Mouse (Mus musculus) limb, embryonic 11.5 days (tissue): ENCODE data around the gene Ramp3. TPM values are rescaled to one million over a fixed set of nuclear protein-coding genes. Genes with fewer than 3 reads are reported as not detected.

ENCODE experiments used
- ATAC-seq: fragments of 200-750 bp; cut with Nextera tagmentation; 2 replicates; pipeline ENCODE4 v1.8.0; 2017; ENCODE audit warnings: low read depth; ENCODE audit not compliant: insufficient number of reproducible peaks, low FRiP score, low TSS enrichment
- DNase-seq: peaks from one replicate; pipeline ENCODE4 v3.0.0-alpha.2; 2015; ENCODE audit warnings: low spot score
- H3K27ac ChIP-seq: fragments of 300-500 bp; sonication (generic); replicated peaks from 2 replicates; pipeline ENCODE4 v1.5.1; 2014; ENCODE audit warnings: low read depth, mild to moderate bottlenecking, low read length
- H3K27me3 ChIP-seq: fragments of 300-500 bp; sonication (generic); 2 replicates; pipeline ENCODE4 v1.6.1; 2014; ENCODE audit warnings: mild to moderate bottlenecking, low read length, mixed read lengths; ENCODE audit not compliant: control insufficient read depth, insufficient read depth
- H3K36me3 ChIP-seq: fragments of 300-500 bp; sonication (generic); 2 replicates; pipeline ENCODE4 v1.6.1; 2014; ENCODE audit warnings: mild to moderate bottlenecking, low read length, moderate library complexity, mixed read lengths; ENCODE audit not compliant: control insufficient read depth, insufficient read depth
- H3K4me1 ChIP-seq: fragments of 300-500 bp; sonication (generic); 2 replicates; pipeline ENCODE4 v1.6.1; 2014; ENCODE audit warnings: low read length, mixed read lengths; ENCODE audit not compliant: control insufficient read depth, insufficient read depth
- H3K4me2 ChIP-seq: fragments of 300-500 bp; sonication (generic); 2 replicates; pipeline ENCODE4 v1.6.1; 2014; ENCODE audit warnings: low read depth, mild to moderate bottlenecking, moderate library complexity; ENCODE audit not compliant: severe bottlenecking
- H3K4me3 ChIP-seq: fragments of 300-500 bp; sonication (generic); 2 replicates; pipeline ENCODE4 v1.5.1; 2014; ENCODE audit warnings: low read depth, low read length
- H3K9ac ChIP-seq: fragments of 300-500 bp; sonication (generic); 2 replicates; pipeline ENCODE4 v1.6.1; 2014; ENCODE audit warnings: mild to moderate bottlenecking, low read length
- H3K9me3 ChIP-seq: fragments of 300-500 bp; sonication (generic); 2 replicates; pipeline ENCODE4 v1.6.1; 2016; ENCODE audit warnings: low read length; ENCODE audit not compliant: control insufficient read depth
- WGBS: fragments of 180-500 bp; shearing (Covaris S2); extraction: QIAGEN DNeasy Blood & Tissue Kit; methylation state at CpG from one replicate; pipeline ENCODE4 v1.1.7; 2014; 5-methylcytosine and 5-hydroxymethylcytosine counted together
- polyA plus RNA-seq: library from polyadenylated mRNA; unstranded; fragments of >200 nt; fragmentation: Nextera tagmentation; extraction: Ambion mirVana; gene quantifications from 2 replicates; pipeline ENCODE4 v1.2.1, GENCODE M21; 2014

Gene Ramp3
- polyA plus RNA-seq, 1 experiment from 2014 or later: 2.1 TPM

- no peaks in the 10 kb centered on the region for H3K9me3 ChIP-seq
- ATAC-seq (no peak), DNase-seq (no peak)
- no peaks in the 10 kb centered on the region for H3K36me3 ChIP-seq
- no peak overlapping the region for H3K4me3 ChIP-seq
- no peaks in the 10 kb centered on the region for H3K4me1 ChIP-seq
- H3K27me3 ChIP-seq: no peaks in the 10 kb centered on the region
- WGBS: 92% methylated on average over 5 of the region's 5 CpGs
- no peak overlapping the region for H3K27ac ChIP-seq
- no peak overlapping the region for H3K9ac ChIP-seq
- no peak overlapping the region for H3K4me2 ChIP-seq
Observed at GRCm38 (mm10) chr11:6720746-6721145, 62.4 kb downstream of the Ramp3 start.

- H3K9ac ChIP-seq: no peak overlapping the region
- H3K36me3 ChIP-seq: no peaks in the 10 kb centered on the region
- no peak overlapping the region for H3K4me2 ChIP-seq
- H3K27ac ChIP-seq: no peak overlapping the region
- H3K9me3 ChIP-seq: no peaks in the 10 kb centered on the region
- ATAC-seq (no peak), DNase-seq (no peak)
- H3K4me1 ChIP-seq: no peaks in the 10 kb centered on the region
- H3K27me3 ChIP-seq: no peaks in the 10 kb centered on the region
- H3K4me3 ChIP-seq: no peak overlapping the region
- 93% methylated on average over 5 of the region's 5 CpGs for WGBS
Observed at GRCm38 (mm10) chr11:6726921-6727320, 68.6 kb downstream of the Ramp3 start.

Other genes starting within 250 kb of the Ramp3 start
- gene Ppia, start 243.1 kb upstream of the Ramp3 start, polyA plus RNA-seq: 5,871 and 5,955 TPM in 2 replicates
- gene H2afv, start 214.1 kb upstream of the Ramp3 start, polyA plus RNA-seq: 866 and 905 TPM in 2 replicates
- gene Purb, start 182.6 kb upstream of the Ramp3 start, polyA plus RNA-seq: 15.3 and 16.4 TPM in 2 replicates
- gene Myo1g, start 137.6 kb upstream of the Ramp3 start, polyA plus RNA-seq: 0.64 and 0.74 TPM in 2 replicates
- 95.1 and 96.9 TPM in 2 replicates for gene Ccm2, start 111.6 kb upstream of the Ramp3 start, polyA plus RNA-seq
- gene Nacad, start 52.5 kb upstream of the Ramp3 start, polyA plus RNA-seq: 0.34 and 1.1 TPM in 2 replicates
- 40.0 and 46.3 TPM in 2 replicates for gene Tbrg4, start 32.5 kb upstream of the Ramp3 start, polyA plus RNA-seq
- not detected in 2 replicates for gene Wap, start 19.9 kb upstream of the Ramp3 start, polyA plus RNA-seq
- not detected in 2 replicates for gene Gm11983, start 179.1 kb downstream of the Ramp3 start, polyA plus RNA-seq